Mouse (Mus musculus) embryonic fibroblast, embryonic 13.5 days (primary cell): ENCODE results near the gene Guca1b.

ENCODE experiments used
- CTCF ChIP-seq: IDR thresholded peaks from 2 replicates; pipeline ENCODE4 v1.5.1; 2011; ENCODE audit warnings: mild to moderate bottlenecking, control low read depth, low read length, moderate library complexity, borderline replicate concordance; ENCODE audit not compliant: insufficient read depth
- POLR2A ChIP-seq: IDR thresholded peaks from 2 replicates; pipeline ENCODE4 v1.6.1; 2011; ENCODE audit warnings: low read depth, mild to moderate bottlenecking, control low read depth, low read length, moderate library complexity

GRCm38 (mm10) chr17:47408558-47408898, 23.3 kb downstream of the Guca1b start:
- TF ChIP-seq POLR2A, result no peak
- 0 out of 2 replicates have a peak, but pooled peaks have one; percentile 34 for TF ChIP-seq CTCF
